Mouse (Mus musculus): Measurements from ENCODE around the gene Xrcc1. TPM values are rescaled to one million over a fixed set of nuclear protein-coding genes. Genes with fewer than 3 reads are reported as not detected.

The Xrcc1 gene
- polyA plus RNA-seq, 1 experiment from 2014 or later, result 174 TPM

GRCm38 (mm10) chr7:24584876-24585275 is 38.8 kb downstream of the Xrcc1 start:
- no peak overlapping the region for H3K4me3 ChIP-seq
- DNase-seq (ENCODE audit: extremely low spot score, low spot score), result no peak
- no peaks in the 10 kb centered on the region for H3K36me3 ChIP-seq (replicated peaks)
- H3K9me3 ChIP-seq, result peaks cover 18% of the 10 kb centered on the region
- H3K27ac ChIP-seq, result no peak overlapping the region
- peaks cover 12% of the 10 kb centered on the region for H3K4me1 ChIP-seq
- WGBS, result 86% methylated on average over 6 of the region's 6 CpGs
- peaks cover 45% of the 10 kb centered on the region for H3K27me3 ChIP-seq (ENCODE audit: poor library complexity, severe bottlenecking)

GRCm38 (mm10) chr7:24585995-24586394 is 39.9 kb downstream of the Xrcc1 start:
- Histone ChIP-seq H3K27me3 (ENCODE audit: poor library complexity, severe bottlenecking) (peaks cover 45% of the 10 kb centered on the region), H3K36me3 (replicated peaks) (no peaks in the 10 kb centered on the region), H3K4me3 (peak overlapping the region; percentile 8; the same call in 1 of the 2 replicates), H3K4me1 (peaks cover 12% of the 10 kb centered on the region), H3K9me3 (peaks cover 18% of the 10 kb centered on the region), H3K27ac (no peak overlapping the region)
- WGBS, result 47% methylated on average over 16 of the region's 16 CpGs
- DNase-seq (ENCODE audit: extremely low spot score, low spot score), result no peak

GRCm38 (mm10) chr7:24586828-24587227 is 40.7 kb downstream of the Xrcc1 start:
- H3K4me1 ChIP-seq, result peaks cover 12% of the 10 kb centered on the region
- H3K4me3 ChIP-seq, result peak overlapping the region; percentile 55
- 0 out of 2 replicates have a peak overlapping the region, but pooled peaks have one; percentile 75 for H3K27ac ChIP-seq
- H3K27me3 ChIP-seq (ENCODE audit: poor library complexity, severe bottlenecking), result peaks cover 50% of the 10 kb centered on the region
- H3K36me3 ChIP-seq (replicated peaks), result no peaks in the 10 kb centered on the region
- no peak for DNase-seq (ENCODE audit: extremely low spot score, low spot score)
- 13% methylated on average over 8 of the region's 8 CpGs for WGBS
- peaks cover 18% of the 10 kb centered on the region for H3K9me3 ChIP-seq

DNA sequence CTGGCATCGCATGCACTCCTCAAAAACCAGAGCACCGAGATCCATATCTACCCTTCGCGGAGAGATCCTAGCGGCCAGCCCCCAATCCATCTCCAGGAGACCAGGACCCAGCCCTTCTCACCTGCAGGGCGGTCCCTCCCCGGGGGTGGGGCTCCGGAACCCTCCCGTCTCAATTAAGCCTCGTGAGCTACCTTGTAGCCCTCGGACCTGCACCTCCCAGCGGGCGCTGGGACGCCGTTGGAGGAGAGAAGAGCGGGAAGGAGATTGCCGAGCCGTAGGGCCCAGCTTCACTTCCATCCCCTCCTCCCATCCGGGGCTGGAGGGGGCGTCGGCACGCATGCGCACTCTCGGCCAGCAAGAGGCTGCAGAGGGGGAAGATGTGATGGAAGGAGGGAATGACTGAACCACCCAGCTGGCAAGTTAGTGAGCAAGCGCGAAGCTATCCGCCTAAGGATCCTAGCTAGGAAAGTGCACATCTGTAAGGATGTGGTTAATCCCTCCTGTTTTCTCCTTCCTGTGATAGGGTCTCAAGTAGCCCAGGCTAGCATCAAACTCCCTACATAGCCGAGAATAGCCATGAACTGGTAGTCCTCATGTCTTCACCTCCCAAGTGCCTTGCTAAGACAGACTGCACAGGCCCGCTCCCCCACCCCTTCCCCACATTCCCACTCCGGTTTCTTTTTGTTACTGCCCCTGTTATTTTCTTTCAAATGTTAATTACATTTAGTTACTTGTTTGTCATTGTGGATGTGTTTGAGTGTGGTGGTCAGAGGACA is 41.4 kb downstream of the Xrcc1 start, which contains the start of the genes Ethe1 and Zfp575:
Gene Ethe1 (plus strand): TSS at position 214 of the 776 bp plus-strand sequence.
Gene Zfp575 (minus strand): TSS at position 312 of the 776 bp plus-strand sequence.
- peak; percentile 76 for DNase-seq (ENCODE audit: extremely low spot score, low spot score)
- Histone ChIP-seq H3K9me3 (peaks cover 18% of the 10 kb centered on the region), H3K4me1 (peaks cover 17% of the 10 kb centered on the region), H3K36me3 (replicated peaks) (no peaks in the 10 kb centered on the region), H3K27me3 (ENCODE audit: poor library complexity, severe bottlenecking) (peaks cover 50% of the 10 kb centered on the region), H3K27ac (peak within 1 kb of the TSS; percentile 75), H3K4me3 (peak within 1 kb of the TSS; percentile 55)
- WGBS, result 6% methylated on average over 30 of the region's 30 CpGs

- peaks cover 25% of the 10 kb centered on the region for H3K4me1 ChIP-seq
- no peak for DNase-seq (ENCODE audit: extremely low spot score, low spot score)
- no peaks in the 10 kb centered on the region for H3K36me3 ChIP-seq (replicated peaks)
- H3K9me3 ChIP-seq, result peaks cover 18% of the 10 kb centered on the region
- peaks cover 50% of the 10 kb centered on the region for H3K27me3 ChIP-seq (ENCODE audit: poor library complexity, severe bottlenecking)
- H3K27ac ChIP-seq, result no peak overlapping the region
- 90% methylated on average over 13 of the region's 13 CpGs for WGBS
- no peak overlapping the region for H3K4me3 ChIP-seq
Observed at GRCm38 (mm10) chr7:24588336-24588735, 42.2 kb downstream of the Xrcc1 start.

DNA sequence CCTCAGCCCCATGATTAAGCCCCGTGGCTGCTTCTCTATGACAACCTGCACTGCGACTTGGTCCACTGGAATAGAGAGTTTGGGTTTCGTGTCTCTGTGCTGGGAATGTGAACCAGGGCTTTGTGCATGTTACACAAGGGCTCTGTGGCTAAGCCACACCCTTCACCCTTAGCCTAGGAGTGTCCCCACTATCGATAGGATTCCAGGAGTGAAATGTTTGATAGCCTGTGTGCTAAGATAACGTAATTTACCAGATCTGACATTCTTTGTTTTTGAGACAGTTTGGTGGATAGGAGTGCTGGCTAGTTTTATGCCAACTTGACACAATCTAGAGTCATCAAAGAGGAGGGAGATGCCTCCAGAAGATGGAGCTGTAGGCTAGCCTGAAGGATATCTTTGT is 45.6 kb downstream of the Xrcc1 start:
- Histone ChIP-seq H3K36me3 (replicated peaks) (no peaks in the 10 kb centered on the region), H3K27ac (no peak overlapping the region), H3K27me3 (ENCODE audit: poor library complexity, severe bottlenecking) (peaks cover 48% of the 10 kb centered on the region), H3K9me3 (peaks cover under 1% of the 10 kb centered on the region; the same call in 1 of the 2 replicates), H3K4me1 (peaks cover 44% of the 10 kb centered on the region), H3K4me3 (no peak overlapping the region)
- 77% methylated on average over 5 of the region's 5 CpGs for WGBS
- no peak for DNase-seq (ENCODE audit: extremely low spot score, low spot score)

- H3K9me3 ChIP-seq, result no peaks in the 10 kb centered on the region
- WGBS, result 70% methylated on average over 4 of the region's 4 CpGs
- no peak overlapping the region for H3K27ac ChIP-seq
- peaks cover 40% of the 10 kb centered on the region for H3K4me1 ChIP-seq
- no peaks in the 10 kb centered on the region for H3K36me3 ChIP-seq (replicated peaks)
- H3K4me3 ChIP-seq, result no peak overlapping the region
- DNase-seq (ENCODE audit: extremely low spot score, low spot score), result no peak
- H3K27me3 ChIP-seq (ENCODE audit: poor library complexity, severe bottlenecking), result peaks cover 44% of the 10 kb centered on the region
Observed at GRCm38 (mm10) chr7:24592163-24592562, 46.1 kb downstream of the Xrcc1 start.

- Histone ChIP-seq H3K4me3 (no peak overlapping the region), H3K36me3 (replicated peaks) (no peaks in the 10 kb centered on the region), H3K9me3 (no peaks in the 10 kb centered on the region), H3K4me1 (peaks cover 34% of the 10 kb centered on the region), H3K27me3 (ENCODE audit: poor library complexity, severe bottlenecking) (peaks cover 37% of the 10 kb centered on the region), H3K27ac (no peak overlapping the region)
- WGBS, result 85% methylated on average over 6 of the region's 6 CpGs
- no peak for DNase-seq (ENCODE audit: extremely low spot score, low spot score)
Observed at GRCm38 (mm10) chr7:24592781-24593180, 46.7 kb downstream of the Xrcc1 start.

- peak overlapping the region; percentile 82 for H3K27ac ChIP-seq
- no peaks in the 10 kb centered on the region for H3K36me3 ChIP-seq (replicated peaks)
- peaks cover 32% of the 10 kb centered on the region for H3K4me1 ChIP-seq
- H3K27me3 ChIP-seq (ENCODE audit: poor library complexity, severe bottlenecking), result peaks cover 30% of the 10 kb centered on the region
- 3% methylated on average over 37 of the region's 39 CpGs for WGBS
- no peaks in the 10 kb centered on the region for H3K9me3 ChIP-seq
- DNase-seq (ENCODE audit: extremely low spot score, low spot score), result peak; percentile 74
- H3K4me3 ChIP-seq, result peak overlapping the region; percentile 72
Observed at GRCm38 (mm10) chr7:24593621-24594308, 47.7 kb downstream of the Xrcc1 start.

- WGBS, result under 1% methylated on average over 13 of the region's 13 CpGs
- Histone ChIP-seq H3K4me3 (peak overlapping the region; percentile 72), H3K9me3 (no peaks in the 10 kb centered on the region), H3K36me3 (replicated peaks) (no peaks in the 10 kb centered on the region), H3K27ac (peak overlapping the region; percentile 82), H3K27me3 (ENCODE audit: poor library complexity, severe bottlenecking) (peaks cover 30% of the 10 kb centered on the region), H3K4me1 (peaks cover 32% of the 10 kb centered on the region)
- no peak for DNase-seq (ENCODE audit: extremely low spot score, low spot score)
Observed at GRCm38 (mm10) chr7:24594309-24594803, 48.3 kb downstream of the Xrcc1 start.

GRCm38 (mm10) chr7:24595464-24595863 is 49.4 kb downstream of the Xrcc1 start:
- Histone ChIP-seq H3K4me3 (no peak overlapping the region), H3K9me3 (no peaks in the 10 kb centered on the region), H3K36me3 (replicated peaks) (no peaks in the 10 kb centered on the region), H3K4me1 (peaks cover 32% of the 10 kb centered on the region), H3K27ac (no peak overlapping the region), H3K27me3 (ENCODE audit: poor library complexity, severe bottlenecking) (peaks cover 30% of the 10 kb centered on the region)
- no peak for DNase-seq (ENCODE audit: extremely low spot score, low spot score)
- 75% methylated on average over 2 of the region's 2 CpGs for WGBS

DNA sequence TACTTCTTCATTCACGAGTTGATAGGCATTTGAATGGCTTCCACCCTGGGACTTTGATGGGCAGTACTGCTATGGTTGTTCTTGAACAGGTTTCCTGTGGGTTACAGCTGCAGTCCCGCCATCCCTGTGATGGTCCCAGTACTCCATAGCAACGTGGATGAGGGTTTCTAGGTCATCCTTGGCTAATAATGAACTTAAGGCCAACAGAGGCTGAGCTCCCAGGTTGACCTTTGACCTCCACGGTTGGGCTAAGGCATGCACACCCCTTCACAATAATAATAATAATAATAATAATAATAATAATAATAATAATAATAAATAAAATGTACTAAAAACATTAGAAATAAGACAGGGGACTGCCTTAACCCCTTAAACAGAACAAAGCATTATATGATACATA is 52.0 kb downstream of the Xrcc1 start:
- WGBS, result 72% methylated on average over 4 of the region's 4 CpGs
- peaks cover 26% of the 10 kb centered on the region for H3K27me3 ChIP-seq (ENCODE audit: poor library complexity, severe bottlenecking)
- H3K27ac ChIP-seq, result no peak overlapping the region
- peaks cover 33% of the 10 kb centered on the region for H3K4me1 ChIP-seq
- DNase-seq (ENCODE audit: extremely low spot score, low spot score), result no peak
- no peaks in the 10 kb centered on the region for H3K9me3 ChIP-seq
- no peak overlapping the region for H3K4me3 ChIP-seq
- H3K36me3 ChIP-seq (replicated peaks), result no peaks in the 10 kb centered on the region
